In genomic region chr7:139967175-139967574, GRCm38 (mm10) we compare ENCODE assay signal across 44 mouse cellular contexts. TPM values are rescaled to one million over a fixed set of nuclear protein-coding genes. Genes with fewer than 3 reads are reported as not detected.
"Had no signal": no experiment of that assay in that cellular context is flagged by ENCODE, and none has a peak within 500 bp of the region (broad histone marks: within the 10 kb centered on the region; RNA-seq: fewer than 3 reads in every experiment).

No protein-coding gene starts in this region.

- H3K9ac ChIP-seq: limb, embryonic 12.5 days; limb, embryonic 13.5 days; limb, embryonic 15.5 days; liver, embryonic 12.5 days; liver, embryonic 13.5 days; liver, embryonic 14.5 days; liver, embryonic 15.5 days; liver, postnatal 0 days; lung, embryonic 14.5 days; lung, embryonic 15.5 days; midbrain, embryonic 12.5 days; midbrain, embryonic 13.5 days; midbrain, embryonic 15.5 days had no signal

- ATAC-seq: liver, embryonic 12.5 days; liver, postnatal 0 days; lung, postnatal 0 days; midbrain, embryonic 13.5 days; midbrain, embryonic 15.5 days; midbrain, embryonic 16.5 days had no signal

- H3K4me3 ChIP-seq: left cerebral cortex, adult 2 months; limb, embryonic 10.5 days; limb, embryonic 12.5 days; limb, embryonic 13.5 days; limb, embryonic 15.5 days; liver, embryonic 12.5 days; liver, embryonic 13.5 days; liver, embryonic 15.5 days; lung, embryonic 15.5 days; megakaryocyte, embryonic 14.5 days; midbrain, embryonic 12.5 days; midbrain, embryonic 13.5 days; midbrain, embryonic 15.5 days; myocyte had no signal

- H3K4me2 ChIP-seq: limb, embryonic 12.5 days; limb, embryonic 13.5 days; limb, embryonic 15.5 days; liver, embryonic 11.5 days; liver, embryonic 12.5 days; liver, embryonic 13.5 days; liver, embryonic 15.5 days; lung, embryonic 14.5 days; lung, embryonic 15.5 days; midbrain, embryonic 12.5 days; midbrain, embryonic 13.5 days; midbrain, embryonic 15.5 days had no signal

- H3K27me3 ChIP-seq: limb, embryonic 13.5 days; limb, embryonic 15.5 days; liver, embryonic 13.5 days; lung, embryonic 15.5 days had no signal

- H3K36me3 ChIP-seq: limb, embryonic 10.5 days; limb, embryonic 12.5 days; limb, embryonic 13.5 days; limb, embryonic 15.5 days; liver, embryonic 12.5 days; liver, embryonic 13.5 days; liver, embryonic 15.5 days; lung, embryonic 15.5 days; midbrain, embryonic 12.5 days; midbrain, embryonic 13.5 days; midbrain, embryonic 15.5 days had no signal

- H3K27ac ChIP-seq: left cerebral cortex, adult 2 months; limb, embryonic 10.5 days; limb, embryonic 12.5 days; limb, embryonic 13.5 days; limb, embryonic 15.5 days; liver, embryonic 12.5 days; liver, embryonic 13.5 days; liver, embryonic 14.5 days; liver, embryonic 15.5 days; lung, embryonic 15.5 days; macrophage; midbrain, embryonic 12.5 days; midbrain, embryonic 13.5 days; midbrain, embryonic 15.5 days had no signal

- H3K4me1 ChIP-seq: limb, embryonic 13.5 days; liver, embryonic 12.5 days; liver, embryonic 13.5 days; liver, embryonic 15.5 days; lung, embryonic 15.5 days; midbrain, embryonic 12.5 days; midbrain, embryonic 13.5 days; midbrain, embryonic 15.5 days had no signal

- DNase-seq: left cerebral cortex, postnatal 4 days; liver; liver, embryonic 13.5 days; liver, postnatal 0 days; lung, adult 18-20 months; lung, adult 2 months; lung, embryonic 14.5 days; lung, postnatal 10 days; lung, postnatal 14 days; lung, postnatal 36 days; lung, postnatal 4 days; midbrain, embryonic 14.5 days had no signal

- H3K9me3 ChIP-seq: limb, embryonic 10.5 days; limb, embryonic 12.5 days; limb, embryonic 13.5 days; limb, embryonic 15.5 days; liver, embryonic 12.5 days; liver, embryonic 13.5 days; liver, embryonic 15.5 days; lung, embryonic 15.5 days; megakaryocyte, embryonic 14.5 days; midbrain, embryonic 12.5 days; midbrain, embryonic 13.5 days; midbrain, embryonic 15.5 days had no signal

RNA-seq across cellular contexts. Expression of gene 6430531B16Rik, which starts 11.4 kb away (rescaled TPM):
- total RNA-seq: liver, adult 2 months; monocyte, adult 5-6 weeks had no signal
- polyA plus RNA-seq: liver, embryonic 11.5 days; liver, embryonic 12.5 days; liver, embryonic 13.5 days; liver, embryonic 14.5 days; liver, embryonic 15.5 days; liver, embryonic 16.5 days; liver, postnatal 0 days; macrophage had no signal

RNA-seq across cellular contexts. Expression of gene Utf1, which starts 23.6 kb away (rescaled TPM):
- total RNA-seq: left cerebral cortex, adult 18-20 months; left cerebral cortex, adult 2 months; left cerebral cortex, adult 8-10 months; left cerebral cortex, postnatal 10 days; left cerebral cortex, postnatal 14 days; left cerebral cortex, postnatal 25 days; left cerebral cortex, postnatal 36 days; left cerebral cortex, postnatal 4 days; liver, adult 2 months; megakaryocyte progenitor cell, adult 5-6 weeks; megakaryocyte, adult 5-6 weeks; megakaryocyte-erythroid progenitor cell, adult 5-6 weeks; midbrain, postnatal 0 days; monocyte, adult 5-6 weeks had no signal
- polyA plus RNA-seq: limb, embryonic 11.5 days; liver, adult 2 months; liver, embryonic 11.5 days; liver, embryonic 12.5 days; liver, embryonic 13.5 days; liver, embryonic 14.5 days; liver, embryonic 15.5 days; liver, embryonic 16.5 days; liver, postnatal 0 days; lung, adult 2 months; lung, postnatal 0 days; macrophage; midbrain, embryonic 12.5 days; midbrain, embryonic 13.5 days; midbrain, embryonic 14.5 days; midbrain, embryonic 15.5 days; midbrain, embryonic 16.5 days; midbrain, postnatal 0 days; myocyte had no signal
